Mouse (Mus musculus) lung, postnatal 0 days (tissue): ENCODE data around the gene Kmt5b.

Experiments used
- CTCF ChIP-seq: IDR thresholded peaks from 2 replicates; pipeline ENCODE4 v1.5.1; 2016; ENCODE audit warnings: antibody characterized with exemption, mild to moderate bottlenecking
- EP300 ChIP-seq: IDR thresholded peaks from 2 replicates; pipeline ENCODE4 v1.6.1; 2016; ENCODE audit warnings: antibody characterized with exemption, mild to moderate bottlenecking, control low read depth

- TF ChIP-seq EP300, result no peak
- no peak for TF ChIP-seq CTCF
Observed at GRCm38 (mm10) chr19:3850076-3850475, 82.9 kb downstream of the Kmt5b start.
